Mouse (Mus musculus) thymus, adult 2 months (tissue): ENCODE data around the gene Trappc2l. TPM values are rescaled to one million over a fixed set of nuclear protein-coding genes. Genes with fewer than 3 reads are reported as not detected.
"Not testable (repeated sequence)": the region's sequence is repeated elsewhere in the genome, so short reads cannot be mapped to it uniquely, and the experiment has no call there.

ENCODE experiments used
- DNase-seq: peaks from one replicate; pipeline ENCODE4 v3.0.0; 2021
- H3K27ac ChIP-seq: fragments of 200-500 bp; 2 replicates; pipeline ENCODE4 v1.5.1; 2012; ENCODE audit warnings: low read length, control low read depth; ENCODE audit not compliant: control insufficient read depth, insufficient read depth
- H3K27me3 ChIP-seq: fragments of 200-500 bp; 2 replicates; pipeline ENCODE4 v1.6.1; 2012; ENCODE audit warnings: mild to moderate bottlenecking, low read length, moderate library complexity, mixed read lengths; ENCODE audit not compliant: control insufficient read depth, insufficient read depth
- H3K36me3 ChIP-seq: fragments of 200-500 bp; 2 replicates; pipeline ENCODE4 v1.6.1; 2012; ENCODE audit warnings: mild to moderate bottlenecking, low read length, moderate library complexity; ENCODE audit not compliant: control insufficient read depth, insufficient read depth
- H3K4me1 ChIP-seq: fragments of 200-500 bp; replicated peaks from 2 replicates; pipeline ENCODE4 v1.6.1; 2012; ENCODE audit warnings: low read length; ENCODE audit not compliant: control insufficient read depth, insufficient read depth
- H3K4me3 ChIP-seq: fragments of 200-500 bp; 2 replicates; pipeline ENCODE4 v1.5.1; 2012; ENCODE audit warnings: mild to moderate bottlenecking, low read length, control low read depth, moderate library complexity; ENCODE audit not compliant: control insufficient read depth, insufficient read depth
- CTCF ChIP-seq: fragments of 200-500 bp; IDR thresholded peaks from 2 replicates; pipeline ENCODE4 v1.5.1; 2012; ENCODE audit warnings: mild to moderate bottlenecking, control low read depth, low read length, moderate library complexity, borderline replicate concordance; ENCODE audit not compliant: control insufficient read depth, poor library complexity, insufficient read depth; ENCODE audit errors: extremely low read depth
- POLR2A ChIP-seq: fragments of 200-500 bp; IDR thresholded peaks from 2 replicates; pipeline ENCODE4 v1.6.1; 2012; ENCODE audit warnings: mild to moderate bottlenecking, low read length, control low read depth, moderate library complexity; ENCODE audit not compliant: control insufficient read depth, poor library complexity, insufficient read depth; ENCODE audit errors: extremely low read depth
- WGBS: fragments of 180-500 bp; shearing (Covaris S2); methylation state at CpG from one replicate; pipeline ENCODE4 v1.1.7; 2018; 5-methylcytosine and 5-hydroxymethylcytosine counted together
- polyA plus RNA-seq: library from polyadenylated mRNA; depleted of rRNA; stranded (reverse); fragments of >200 nt; gene quantifications from 2 replicates; pipeline ENCODE4 v1.2.3, GENCODE M21; 2012

Gene Trappc2l
- polyA plus RNA-seq, 1 experiment, result 133 TPM

DNA sequence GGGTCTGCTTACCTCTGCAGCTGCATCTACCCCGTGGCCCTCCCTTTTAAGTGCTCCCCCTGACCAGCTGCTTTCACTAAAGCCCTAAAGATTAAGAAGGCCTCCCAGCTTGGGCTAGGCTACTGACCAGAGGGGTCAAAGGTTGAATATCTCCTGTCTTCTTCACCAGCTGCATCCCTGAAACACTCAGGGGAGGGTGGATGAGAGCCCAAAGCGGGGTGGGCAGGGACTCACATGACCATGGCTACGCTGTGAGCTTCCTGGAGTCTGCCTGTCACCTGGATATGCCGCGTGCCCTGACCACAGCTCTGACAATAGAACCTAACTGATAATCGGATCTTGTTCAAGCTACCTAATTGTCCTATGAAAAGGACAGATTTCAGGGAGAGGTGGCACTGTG, 11.3 kb downstream of the Trappc2l start, which contains the start of gene Pabpn1l:
TSS of gene Pabpn1l (minus strand) at position 13 of the 400 bp plus-strand sequence.
- no peak for TF ChIP-seq POLR2A
- no peak for TF ChIP-seq CTCF
- Histone ChIP-seq H3K4me1 (peaks cover 11% of the 10 kb centered on the region), H3K27me3 (no peaks in the 10 kb centered on the region; the same call in 1 of the 2 replicates), H3K36me3 (no peaks in the 10 kb centered on the region), H3K27ac (no peak within 1 kb of the TSS), H3K4me3 (no peak within 1 kb of the TSS)
- DNase-seq, result no peak
- 80% methylated on average over 6 of the region's 6 CpGs for WGBS

DNA sequence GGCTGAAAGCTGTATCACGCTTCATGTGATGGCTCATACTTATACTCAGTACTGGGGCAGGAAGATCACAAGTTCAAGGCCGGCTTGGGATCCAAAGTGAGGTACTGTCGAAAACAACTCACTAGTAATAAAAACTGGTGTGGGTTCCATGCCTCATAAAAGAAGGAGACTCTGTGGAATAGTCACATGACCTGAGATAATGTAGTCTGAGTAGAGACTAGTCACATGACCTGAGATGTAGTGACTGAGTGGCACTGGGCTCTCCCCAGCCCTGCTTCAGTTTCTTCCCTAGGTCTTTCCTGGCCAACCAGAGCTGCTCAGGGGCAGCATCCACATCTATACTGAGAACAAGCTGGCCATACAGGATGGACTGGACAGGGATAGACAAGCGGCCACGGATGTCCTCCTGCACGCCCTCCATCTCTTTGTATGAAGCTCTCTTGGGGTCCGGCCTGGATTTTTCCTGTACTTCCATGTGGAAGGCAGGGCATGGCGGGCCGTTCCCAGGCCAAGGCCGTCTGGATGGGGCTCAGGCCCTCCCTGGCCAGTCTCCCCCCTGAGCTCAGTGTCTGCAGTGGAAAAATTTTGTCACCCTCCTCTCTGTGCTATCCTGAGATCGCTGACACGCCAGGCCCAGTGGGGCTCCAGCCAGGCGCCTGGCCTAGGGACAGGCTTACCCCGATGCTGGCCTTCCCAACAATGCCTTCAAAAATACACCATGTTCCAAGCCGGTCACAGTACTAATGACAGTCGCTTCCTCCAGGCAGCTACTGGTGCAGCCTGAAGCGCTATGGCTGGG, 12.6 kb downstream of the Trappc2l start:
- Histone ChIP-seq H3K4me3 (no peak overlapping the region), H3K4me1 (peaks cover 9% of the 10 kb centered on the region), H3K27ac (no peak overlapping the region), H3K36me3 (no peaks in the 10 kb centered on the region; the same call in 1 of the 2 replicates), H3K27me3 (no peaks in the 10 kb centered on the region)
- TF ChIP-seq CTCF, result no peak
- no peak for TF ChIP-seq POLR2A
- WGBS, result 95% methylated on average over 17 of the region's 17 CpGs
- no peak for DNase-seq

DNA sequence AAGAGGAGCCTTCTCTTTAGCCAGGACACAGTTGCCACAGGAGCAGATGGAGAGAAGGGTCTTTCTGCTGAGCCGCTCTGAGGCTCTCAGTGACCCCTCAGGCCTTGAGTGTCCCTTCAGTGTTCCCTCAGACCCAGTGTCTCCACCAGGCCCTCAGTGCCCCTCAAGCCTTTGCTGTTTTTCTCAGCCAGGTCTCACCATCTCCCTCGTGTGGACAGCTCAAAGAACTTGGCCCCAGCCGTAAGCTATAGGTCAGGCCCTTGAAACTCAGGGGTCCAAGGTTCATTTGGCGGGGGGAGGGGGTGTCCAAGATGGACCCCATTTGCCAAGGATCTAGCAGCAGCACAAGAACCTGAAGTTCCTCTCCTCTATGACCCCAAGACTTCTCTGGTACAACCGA, 13.2 kb downstream of the Trappc2l start:
- 86% methylated on average over 5 of the region's 5 CpGs for WGBS
- TF ChIP-seq CTCF (no peak), POLR2A (no peak)
- no peak overlapping the region for H3K27ac ChIP-seq
- no peak for DNase-seq
- H3K36me3 ChIP-seq, result peaks cover 6% of the 10 kb centered on the region
- H3K4me1 ChIP-seq, result peaks cover 9% of the 10 kb centered on the region
- no peaks in the 10 kb centered on the region for H3K27me3 ChIP-seq
- no peak overlapping the region for H3K4me3 ChIP-seq

DNA sequence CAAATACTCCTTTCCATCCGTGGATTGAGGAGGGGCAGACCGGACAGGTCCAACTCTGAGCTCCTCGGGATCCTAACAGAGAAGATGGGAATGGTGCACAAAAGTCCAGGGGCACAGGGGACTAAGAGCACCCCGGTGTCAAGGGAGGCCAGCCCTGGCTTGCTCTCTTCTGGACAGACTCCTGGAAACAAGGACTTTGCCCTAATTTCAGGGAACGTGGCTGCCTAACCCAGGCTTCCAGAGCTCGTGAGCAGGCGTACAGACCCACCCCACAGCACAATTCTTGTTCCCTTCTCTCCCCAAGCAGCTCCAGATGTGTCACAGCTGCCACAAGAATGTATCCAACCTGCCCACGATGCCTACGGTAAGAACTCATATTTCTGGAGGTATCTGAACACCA, 14.4 kb downstream of the Trappc2l start:
- DNase-seq, result no peak
- Histone ChIP-seq H3K27me3 (no peaks in the 10 kb centered on the region), H3K4me1 (peaks cover 9% of the 10 kb centered on the region), H3K36me3 (peaks cover 16% of the 10 kb centered on the region), H3K4me3 (no peak overlapping the region), H3K27ac (no peak overlapping the region)
- WGBS, result 76% methylated on average over 9 of the region's 9 CpGs
- TF ChIP-seq POLR2A (no peak), CTCF (no peak)

- peaks cover 9% of the 10 kb centered on the region for H3K4me1 ChIP-seq
- H3K27me3 ChIP-seq, result no peaks in the 10 kb centered on the region
- TF ChIP-seq CTCF (no peak), POLR2A (no peak)
- H3K27ac ChIP-seq, result no peak overlapping the region
- H3K36me3 ChIP-seq, result peaks cover 19% of the 10 kb centered on the region
- DNase-seq, result no peak
- WGBS, result 41% methylated on average over 2 of the region's 2 CpGs
- no peak overlapping the region for H3K4me3 ChIP-seq
Measured at GRCm38 (mm10) chr8:122626896-122627295, 15.5 kb downstream of the Trappc2l start.

DNA sequence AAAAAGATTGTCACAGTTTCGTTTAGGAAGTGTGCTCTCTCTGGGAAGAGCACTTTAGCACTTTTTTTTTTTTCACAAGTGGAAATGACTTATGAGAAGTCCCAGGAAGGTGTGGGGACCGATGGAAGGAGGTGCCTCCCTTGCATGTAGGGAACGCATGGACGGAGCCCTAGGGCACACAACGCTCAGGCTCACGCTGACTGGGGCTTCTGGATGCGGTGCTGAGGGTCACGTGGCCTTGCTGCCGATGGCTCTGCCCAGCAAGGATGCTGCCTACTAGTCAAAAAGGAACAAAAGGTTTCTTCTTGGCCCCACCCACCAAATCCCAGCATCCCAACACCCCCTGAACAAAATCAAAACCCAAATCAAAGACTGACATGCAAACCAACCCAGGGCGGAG, 17.9 kb downstream of the Trappc2l start:
- 96% methylated on average over 10 of the region's 10 CpGs for WGBS
- no peak for DNase-seq
- Histone ChIP-seq H3K27me3 (no peaks in the 10 kb centered on the region), H3K27ac (no peak overlapping the region), H3K4me1 (peaks cover 9% of the 10 kb centered on the region), H3K4me3 (no peak overlapping the region), H3K36me3 (peaks cover 43% of the 10 kb centered on the region)
- TF ChIP-seq POLR2A, result no peak
- TF ChIP-seq CTCF, result no peak

GRCm38 (mm10) chr8:122630696-122631095, 19.3 kb downstream of the Trappc2l start:
- DNase-seq, result no peak
- TF ChIP-seq CTCF, result no peak
- TF ChIP-seq POLR2A, result no peak
- Histone ChIP-seq H3K4me1 (peaks cover 9% of the 10 kb centered on the region), H3K36me3 (peaks cover 54% of the 10 kb centered on the region), H3K4me3 (no peak overlapping the region), H3K27ac (no peak overlapping the region), H3K27me3 (no peaks in the 10 kb centered on the region)
- WGBS, result 98% methylated on average over 22 of the region's 22 CpGs

GRCm38 (mm10) chr8:122632134-122632533, 20.7 kb downstream of the Trappc2l start:
- H3K27ac ChIP-seq, H3K27me3 ChIP-seq, H3K4me3 ChIP-seq, H3K4me1 ChIP-seq, DNase-seq: not testable (repeated sequence)
- 82% methylated on average over 3 of the region's 3 CpGs for WGBS
- peaks cover 64% of the 10 kb centered on the region for H3K36me3 ChIP-seq
